Mouse (Mus musculus) layer of hippocampus, adult 2 months (tissue): ENCODE measurements at regions not wholly inside any gene's neighbourhood (a gene's known extent, or its start where the extent isn't known, plus 50 kb on each side); places are given as distances from the start of the nearest gene placed in this dataset.

Experiments used
- DNase-seq, 2 experiments: peaks; one replicate each; pipeline ENCODE4 v3.0.0; 2022; ENCODE audit warnings: low spot score in 2 of 2
- H3K27ac ChIP-seq: fragments of 200-600 bp; 2 replicates; pipeline ENCODE4 v1.8.1; 2022
- H3K4me3 ChIP-seq: fragments of 200-600 bp; 2 replicates; pipeline ENCODE4 v1.8.1; 2022; ENCODE audit warnings: mild to moderate bottlenecking
- CTCF ChIP-seq: fragments of 200-600 bp; conservative IDR thresholded peaks from 2 replicates; pipeline ENCODE4 v1.8.1; 2022; ENCODE audit warnings: antibody characterized with exemption, mild to moderate bottlenecking, moderate library complexity

DNA sequence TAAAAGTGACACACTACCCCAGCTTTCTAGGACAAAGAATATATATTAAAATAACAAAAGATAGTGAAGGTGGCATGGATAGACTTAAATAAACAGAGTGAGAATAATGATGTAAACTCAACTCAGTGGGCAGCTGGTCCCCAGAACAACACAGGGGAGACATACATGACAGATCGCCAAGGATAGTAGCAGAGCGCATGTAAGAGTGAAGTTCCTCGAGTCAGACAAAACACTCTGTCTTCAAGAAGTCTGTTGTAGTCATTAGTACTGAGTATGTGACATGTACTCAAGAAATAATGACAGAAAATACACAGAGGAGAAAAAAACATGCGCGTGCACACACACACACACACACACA lies 74.8 kb upstream of the Stxbp5l start:
- peak overlapping the region; percentile 18; the same call in 1 of the 2 replicates for H3K27ac ChIP-seq
- H3K4me3 ChIP-seq: no peak overlapping the region
- no peak for TF ChIP-seq CTCF
- DNase-seq: no peak

DNA sequence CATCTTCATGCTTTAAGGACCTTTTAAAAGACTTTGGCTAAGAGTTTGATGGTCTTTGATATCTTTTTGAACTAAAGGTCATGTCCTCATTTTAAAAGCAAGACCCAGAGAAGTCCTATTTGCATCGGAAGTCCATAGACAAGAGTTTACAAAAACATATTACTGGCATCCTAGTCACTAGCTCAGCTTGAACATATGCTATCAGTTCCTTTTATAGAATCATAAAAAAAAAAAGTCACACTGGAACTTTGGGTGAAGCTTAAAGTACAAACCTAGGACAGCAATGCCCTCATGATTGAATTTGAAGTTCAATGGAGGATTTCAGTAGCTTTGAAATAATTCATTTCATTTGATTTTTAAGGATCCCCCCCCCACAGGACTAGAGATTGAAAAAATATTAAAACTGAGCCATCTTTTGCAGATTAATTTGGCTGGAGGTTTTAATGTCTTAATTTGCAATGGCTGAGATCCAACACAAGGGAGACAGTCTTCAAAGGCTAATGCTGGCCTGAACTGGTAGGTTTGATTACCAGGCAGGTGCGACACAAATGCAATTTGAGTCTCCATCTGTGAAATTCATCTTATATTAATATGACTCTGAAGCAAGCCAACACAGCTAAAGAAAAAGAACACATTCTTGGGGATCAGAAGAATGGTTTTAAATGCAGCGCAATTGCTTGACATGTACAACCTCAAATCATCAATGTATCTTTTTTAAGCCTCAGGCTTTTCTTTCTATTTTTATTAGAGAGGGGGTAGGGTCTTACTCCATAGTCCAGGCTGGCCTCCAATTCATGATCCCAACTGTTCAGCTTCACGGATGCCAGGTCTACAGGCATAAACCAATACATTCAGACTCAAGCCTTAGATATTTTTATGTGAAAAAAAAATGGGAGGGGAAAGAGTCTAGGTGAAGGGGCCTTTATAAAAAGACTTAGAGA lies 74.1 kb upstream of the Stxbp5l start:
- DNase-seq: no peak
- Histone ChIP-seq H3K27ac (peak overlapping the region; percentile 46), H3K4me3 (no peak overlapping the region)
- TF ChIP-seq CTCF: no peak

DNA sequence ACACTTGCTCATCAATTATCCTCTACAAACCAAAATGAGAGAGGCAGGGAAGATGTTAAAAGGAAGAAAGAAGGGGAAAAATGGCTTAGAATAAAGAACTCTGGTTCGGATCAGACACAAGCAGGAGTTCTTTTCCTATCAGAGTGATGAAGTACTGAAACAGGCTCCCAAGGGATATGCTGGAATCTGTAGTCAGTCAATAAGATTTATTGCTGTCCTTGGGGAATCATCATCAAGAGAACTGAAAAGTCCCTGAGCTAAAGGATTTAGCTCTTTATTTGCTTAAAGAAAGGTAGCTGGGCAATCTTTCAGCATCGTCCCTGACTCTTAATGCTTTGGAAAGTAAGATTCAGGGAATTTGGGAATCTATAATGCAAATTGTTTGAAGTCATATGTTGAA lies 71.2 kb upstream of the Stxbp5l start:
- Histone ChIP-seq H3K27ac (no peak overlapping the region), H3K4me3 (no peak overlapping the region)
- no peak for TF ChIP-seq CTCF
- no peak for DNase-seq

DNA sequence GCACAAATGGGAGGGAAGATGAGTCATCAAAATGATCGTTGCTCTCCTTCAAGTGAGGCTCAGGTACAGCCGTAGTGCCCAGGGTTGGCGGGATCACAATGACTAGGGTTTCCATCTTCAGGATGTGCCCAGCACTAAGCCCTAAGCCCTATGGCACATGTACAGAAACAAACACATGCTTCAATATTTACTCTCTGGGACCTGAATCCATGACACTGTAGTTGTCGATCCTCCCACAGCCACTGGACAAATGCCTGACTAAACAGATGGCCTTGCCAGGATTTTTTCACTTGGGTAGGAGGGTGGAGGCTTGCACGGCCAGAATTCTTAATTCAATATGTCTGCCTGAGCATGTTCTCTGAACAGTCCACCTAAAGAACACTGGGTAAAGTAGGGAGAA lies 65.1 kb upstream of the Stxbp5l start:
- Histone ChIP-seq H3K27ac (no peak overlapping the region), H3K4me3 (no peak overlapping the region)
- no peak for TF ChIP-seq CTCF
- peak in 1 of 2 experiments; percentile 39 for DNase-seq

DNA sequence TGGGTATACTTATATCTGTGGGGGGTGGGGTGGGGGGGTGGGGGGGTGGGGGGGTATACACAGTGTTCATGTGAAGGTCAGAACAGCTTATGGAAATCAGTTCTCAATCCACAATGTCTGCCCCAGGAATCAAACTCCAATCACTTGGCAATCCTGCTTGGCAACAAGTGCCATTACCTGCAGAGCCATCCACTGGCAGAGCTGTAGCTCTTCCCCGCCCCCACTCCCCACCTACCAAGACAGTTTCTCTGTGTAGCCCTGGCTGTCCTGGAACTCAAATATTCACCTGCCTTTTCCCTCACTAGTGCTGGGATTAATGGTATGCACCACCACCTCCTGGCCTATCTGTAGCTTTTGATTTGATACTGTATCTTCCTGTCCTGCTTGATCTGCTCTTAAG lies 61.0 kb upstream of the Stxbp5l start:
- no peak overlapping the region for H3K4me3 ChIP-seq
- TF ChIP-seq CTCF: no peak
- DNase-seq: no peak
- no peak overlapping the region for H3K27ac ChIP-seq

DNA sequence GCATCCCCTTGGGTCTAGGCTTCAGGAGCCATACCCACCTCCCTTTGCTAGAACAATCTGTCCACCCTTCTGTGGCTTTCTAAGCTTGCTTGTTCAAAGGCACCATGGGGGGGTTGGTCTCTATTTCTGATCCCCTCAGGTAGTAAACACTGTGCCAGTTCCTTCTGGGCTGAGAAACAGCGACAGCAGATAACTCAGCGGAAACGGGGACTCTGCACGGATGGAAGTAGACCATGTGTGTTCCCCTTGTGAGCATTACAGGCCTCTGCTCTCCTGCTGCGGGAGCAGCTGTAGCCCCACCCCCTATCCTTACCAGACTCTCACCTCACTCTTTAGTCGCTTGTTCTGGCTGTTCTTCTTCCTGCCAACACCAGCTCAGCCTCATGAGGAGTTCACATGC lies 58.2 kb upstream of the Stxbp5l start:
- TF ChIP-seq CTCF: no peak
- peak in 1 of 2 experiments; percentile 17 for DNase-seq
- Histone ChIP-seq H3K4me3 (no peak overlapping the region), H3K27ac (peak overlapping the region; percentile 73; the same call in 1 of the 2 replicates)

DNA sequence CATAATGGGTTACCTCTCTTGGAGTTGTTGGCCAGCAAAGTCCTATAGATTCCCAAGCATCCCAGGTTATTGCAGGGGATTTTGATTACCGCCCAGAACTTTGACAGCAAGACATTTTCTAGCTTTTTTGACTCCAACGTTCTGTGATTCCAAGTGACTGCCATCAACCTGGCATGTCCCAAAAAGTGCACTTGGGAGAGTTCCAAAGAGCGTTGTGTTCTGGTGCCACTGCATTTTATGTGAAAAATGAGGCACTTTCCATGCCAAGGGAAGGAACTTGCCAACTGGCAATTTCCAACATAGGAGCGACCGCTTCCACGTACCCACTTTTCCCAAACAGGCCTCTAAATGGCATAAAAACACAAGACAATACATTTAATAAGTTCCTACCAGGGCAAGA lies 57.7 kb upstream of the Stxbp5l start:
- no peak for TF ChIP-seq CTCF
- DNase-seq: peak in 1 of 2 experiments; percentile 58

DNA sequence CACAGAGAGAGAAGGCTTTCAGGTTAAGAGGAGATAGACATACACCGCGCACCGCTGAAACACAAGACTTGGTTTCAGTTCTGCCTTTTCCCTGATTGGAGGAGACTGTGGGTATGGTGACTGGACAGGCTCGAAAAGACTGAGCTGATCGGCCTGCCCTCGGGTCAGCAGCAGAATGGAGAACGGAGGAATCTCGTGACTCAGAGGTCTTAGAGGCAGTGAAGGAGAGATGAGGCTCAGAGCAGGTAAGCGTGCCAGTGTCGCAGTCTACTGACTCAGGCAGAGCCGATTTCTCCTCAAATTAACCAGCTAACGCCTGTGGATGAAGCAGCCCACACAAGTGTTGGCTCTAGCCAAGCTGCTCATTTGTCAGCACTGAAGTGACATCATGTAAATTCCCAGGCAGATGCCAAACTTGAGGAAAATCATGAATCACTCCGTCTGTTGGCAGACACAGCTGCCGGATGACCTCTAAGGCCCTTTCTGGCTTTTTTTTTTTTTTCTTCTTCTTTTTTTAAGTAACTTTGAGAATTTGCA lies 55.9 kb upstream of the Stxbp5l start:
- H3K27ac ChIP-seq: peak overlapping the region; percentile 71
- TF ChIP-seq CTCF: no peak
- peak; percentile 18 to 37 for DNase-seq
- H3K4me3 ChIP-seq: no peak overlapping the region; the same call in 1 of the 2 replicates

More for the DNA sequence above, 57.7 kb upstream of the Stxbp5l start:
- Histone ChIP-seq H3K4me3 (no peak overlapping the region), H3K27ac (peak overlapping the region; percentile 73; the same call in 1 of the 2 replicates)
